Mouse (Mus musculus) A20 (cell line): Measurements from ENCODE around the gene Arnt2.

Experiments
- DNase-seq: peaks from one replicate; pipeline ENCODE4 v3.0.0-alpha.2; 2011; ENCODE audit warnings: low read depth, low spot score

The Arnt2 gene

DNA sequence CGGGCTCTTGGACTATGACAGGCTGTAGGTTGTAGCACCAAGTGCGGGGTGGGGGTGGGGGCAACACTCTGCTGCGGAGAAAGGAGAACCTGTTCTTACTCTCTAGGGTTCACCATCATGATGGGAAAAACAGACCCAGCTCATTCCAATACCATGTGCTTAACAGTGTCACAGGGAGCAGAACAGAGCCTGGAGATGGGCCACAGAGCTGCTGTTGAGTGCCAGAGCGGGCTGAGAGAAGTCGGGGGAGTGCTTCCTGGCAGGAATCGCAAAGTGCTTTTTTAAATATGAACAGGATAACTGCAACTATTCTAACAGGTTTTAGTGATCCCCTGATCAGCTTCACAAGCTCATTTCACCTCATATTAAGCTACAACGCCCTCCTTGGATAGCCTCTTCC is 116.9 kb downstream of the Arnt2 start:
- DNase-seq: no peak

- DNase-seq: no peak
Measured at GRCm38 (mm10) chr7:84287226-84287587, 122.8 kb downstream of the Arnt2 start.

- no peak for DNase-seq
Measured at GRCm38 (mm10) chr7:84286526-84287225, 123.3 kb downstream of the Arnt2 start.

DNA sequence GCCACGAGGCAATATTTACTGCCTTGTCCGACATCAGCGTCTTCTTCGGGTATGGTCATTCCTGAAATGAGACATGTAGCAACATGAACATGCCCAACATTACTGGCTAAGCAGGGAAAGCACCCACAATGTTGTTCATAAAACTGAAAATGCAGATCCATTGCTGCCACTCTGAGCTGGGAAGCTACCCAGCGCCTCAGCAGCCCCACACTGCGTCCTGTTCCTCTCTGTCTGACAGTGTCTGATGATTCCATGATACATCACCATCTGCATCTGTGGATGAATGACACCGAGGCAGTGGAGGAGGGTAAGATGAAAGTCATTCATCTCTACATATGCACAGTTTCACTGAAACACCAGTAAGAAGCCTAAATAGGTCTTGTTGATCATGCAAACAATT is 124.2 kb downstream of the Arnt2 start:
- DNase-seq: no peak

DNA sequence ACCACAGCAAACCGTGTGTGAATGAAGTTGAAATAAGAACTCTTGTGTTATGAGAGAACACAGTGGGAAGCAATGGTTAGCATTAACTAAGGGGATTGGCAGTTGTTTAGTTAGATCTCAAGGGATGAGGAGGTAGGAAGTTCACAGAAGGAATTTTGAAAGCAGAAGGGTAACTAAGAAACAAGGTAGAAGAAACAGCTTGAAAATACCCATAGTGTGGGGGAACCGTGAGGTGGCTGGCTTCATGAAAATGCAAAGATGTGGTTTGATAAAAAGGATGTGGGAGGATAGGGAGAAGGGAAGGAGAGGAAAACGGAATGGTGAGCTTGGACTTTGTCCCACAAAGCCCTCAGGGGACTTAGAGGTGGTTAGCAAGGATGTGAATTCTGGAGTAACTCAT is 125.0 kb downstream of the Arnt2 start:
- no peak for DNase-seq

GRCm38 (mm10) chr7:84282231-84282630 is 127.7 kb downstream of the Arnt2 start:
- DNase-seq: no peak

- no peak for DNase-seq
Measured at GRCm38 (mm10) chr7:84279231-84279630, 130.7 kb downstream of the Arnt2 start.

DNA sequence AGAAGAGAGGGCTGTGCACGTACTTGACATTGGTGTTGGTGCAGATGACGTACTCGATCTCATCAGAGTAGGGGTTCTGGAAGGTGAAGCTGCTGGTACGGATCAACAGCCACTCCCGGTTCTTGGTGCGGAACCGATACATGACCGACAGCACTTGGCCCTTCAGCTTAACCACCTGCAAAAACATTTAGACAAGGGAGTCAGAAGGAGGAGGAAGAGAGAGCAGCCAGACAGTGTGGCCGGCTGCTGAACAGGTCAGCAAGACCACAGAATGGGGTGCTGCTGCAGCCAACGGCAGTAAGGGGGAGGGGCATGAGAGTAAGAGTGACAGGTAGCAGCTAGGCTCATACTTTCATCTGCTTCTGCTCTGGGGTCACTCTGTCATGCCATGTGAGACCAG is 134.7 kb downstream of the Arnt2 start:
- DNase-seq: no peak

GRCm38 (mm10) chr7:84273930-84274329 is 136.0 kb downstream of the Arnt2 start:
- DNase-seq: no peak

DNA sequence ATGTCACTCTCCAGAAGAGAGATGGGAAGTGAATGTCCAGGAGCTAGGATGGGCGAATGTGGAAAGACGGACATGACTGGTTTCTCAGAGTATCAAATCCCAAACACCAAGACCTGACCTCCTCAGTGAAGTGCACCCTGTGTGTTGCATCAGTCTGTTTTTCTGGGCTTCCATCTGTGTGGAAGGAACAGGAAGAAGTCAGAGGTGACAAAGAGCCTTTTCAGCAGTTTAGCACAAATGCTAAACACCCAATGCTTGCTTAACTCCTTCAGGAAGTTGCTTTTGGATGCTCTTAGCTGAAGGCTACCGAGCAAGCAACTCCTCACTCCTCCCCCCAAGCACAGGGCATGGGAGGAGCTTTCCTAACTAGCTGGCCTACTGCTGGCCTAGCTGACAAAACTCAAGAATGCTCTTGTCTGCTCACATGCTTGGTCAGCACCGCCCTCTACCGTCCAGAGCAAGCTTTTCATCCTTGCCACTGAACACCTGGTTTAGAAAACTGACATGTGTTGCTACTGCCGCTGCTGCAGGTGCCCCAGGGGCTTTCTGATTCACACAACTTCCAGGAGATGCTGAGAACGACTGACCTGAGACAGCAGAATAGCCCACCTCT is 137.7 kb downstream of the Arnt2 start:
- peak; percentile 75 for DNase-seq

DNA sequence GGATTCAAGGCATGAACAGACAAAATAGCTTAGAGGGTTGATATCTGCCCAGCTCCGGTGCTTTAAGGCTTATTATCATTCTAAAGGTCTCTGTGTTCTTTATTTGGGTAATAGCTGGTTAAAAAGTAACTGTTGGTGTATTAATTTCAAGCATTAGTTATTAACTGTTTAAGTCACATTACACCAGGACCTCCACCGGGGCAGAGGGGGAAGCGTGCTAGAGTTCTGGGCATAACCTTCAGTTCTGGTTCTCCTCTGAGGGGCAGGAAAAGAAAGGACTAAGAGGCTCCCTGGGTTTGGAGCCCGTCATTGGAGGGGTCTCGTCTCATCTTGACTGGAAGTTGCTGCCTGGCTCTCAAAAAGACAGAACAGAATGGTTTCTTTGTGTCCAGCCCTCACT is 138.5 kb downstream of the Arnt2 start:
- no peak for DNase-seq

- no peak for DNase-seq
Measured at GRCm38 (mm10) chr7:84263466-84263865, 146.5 kb downstream of the Arnt2 start.

GRCm38 (mm10) chr7:84261341-84261740 is 148.6 kb downstream of the Arnt2 start:
- DNase-seq: no peak

GRCm38 (mm10) chr7:84260401-84260800 is 149.6 kb downstream of the Arnt2 start:
- DNase-seq: no peak

- DNase-seq: no peak
Measured at GRCm38 (mm10) chr7:84259309-84259985, 150.5 kb downstream of the Arnt2 start.

DNA sequence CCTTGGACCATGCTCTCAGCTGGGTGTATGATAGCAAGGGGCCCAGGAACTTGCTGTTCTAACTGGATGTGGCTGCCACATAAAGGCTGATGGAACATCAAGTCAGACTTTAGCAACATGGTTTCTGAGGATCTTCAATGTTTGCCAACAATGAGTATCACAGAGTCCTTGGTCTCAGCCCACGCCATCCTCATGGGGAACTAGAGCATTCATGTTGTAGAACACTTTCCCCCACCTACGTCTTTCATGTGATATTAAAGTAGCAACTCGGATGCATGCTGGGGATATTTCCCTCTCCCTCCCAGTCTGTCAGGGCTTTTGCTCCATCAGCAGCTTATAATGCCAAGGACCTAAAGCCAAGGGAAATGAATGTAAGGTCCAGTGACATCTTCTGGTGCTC is 153.3 kb downstream of the Arnt2 start:
- DNase-seq: no peak

DNA sequence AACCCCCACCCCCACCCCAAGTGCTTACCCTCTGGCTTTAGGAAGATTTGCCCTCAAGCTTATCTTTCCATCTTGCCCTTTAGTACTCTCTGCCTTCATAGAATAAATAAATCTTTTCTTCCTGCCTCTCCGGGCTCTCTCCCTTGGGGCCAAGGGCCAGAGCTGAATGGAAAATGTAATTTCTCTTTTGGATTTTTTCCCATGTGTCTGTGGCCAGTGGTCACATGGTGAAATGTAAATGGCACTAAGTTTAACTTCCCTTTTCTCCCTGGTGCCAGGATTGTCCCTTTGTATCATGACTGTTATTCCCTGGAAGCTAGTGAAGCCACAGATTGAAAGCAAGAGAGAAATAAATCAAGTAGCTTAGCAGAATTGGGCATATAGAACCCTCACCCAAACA is 153.7 kb downstream of the Arnt2 start:
- no peak for DNase-seq

DNA sequence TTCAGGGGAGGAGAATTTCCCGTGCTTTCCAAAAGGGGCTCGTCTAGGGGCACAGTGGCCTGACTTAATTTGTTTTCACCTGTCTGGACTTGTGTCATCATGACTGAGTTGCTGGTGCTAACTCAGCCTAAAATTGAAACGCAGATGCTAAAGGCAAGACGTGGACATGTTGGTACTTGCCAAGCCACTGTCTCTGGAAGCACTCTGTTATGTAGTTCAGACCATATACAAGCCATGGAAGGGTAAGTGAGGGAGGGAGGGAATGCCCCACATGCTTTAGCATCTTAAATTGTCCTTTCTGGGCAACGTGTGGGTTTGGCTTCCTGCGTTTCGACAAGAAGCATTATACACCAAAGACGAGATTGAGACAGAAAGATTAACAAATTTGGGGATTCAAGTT is 155.1 kb downstream of the Arnt2 start:
- DNase-seq: no peak

- DNase-seq: no peak
Measured at GRCm38 (mm10) chr7:84254311-84254710, 155.7 kb downstream of the Arnt2 start.

DNA sequence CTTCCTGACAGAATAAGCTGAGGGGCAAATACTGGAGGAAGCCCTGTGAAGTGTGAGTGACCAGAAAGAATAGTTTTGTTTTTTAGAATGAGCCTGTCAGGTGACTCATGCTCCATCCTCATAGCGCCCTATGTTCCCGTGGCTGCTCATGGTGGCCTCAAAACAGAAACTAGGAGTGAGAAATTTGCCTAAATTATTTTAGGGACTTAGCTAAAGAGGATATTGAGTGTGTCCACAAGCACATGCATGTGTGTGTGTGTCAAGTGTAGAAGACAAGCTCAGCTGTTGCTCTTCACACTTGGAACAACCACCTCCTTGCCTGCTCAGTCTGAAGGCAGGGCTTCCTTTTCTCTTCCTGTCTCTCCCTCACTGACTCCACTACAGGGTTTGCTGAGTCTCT is 158.3 kb downstream of the Arnt2 start:
- DNase-seq: no peak

DNA sequence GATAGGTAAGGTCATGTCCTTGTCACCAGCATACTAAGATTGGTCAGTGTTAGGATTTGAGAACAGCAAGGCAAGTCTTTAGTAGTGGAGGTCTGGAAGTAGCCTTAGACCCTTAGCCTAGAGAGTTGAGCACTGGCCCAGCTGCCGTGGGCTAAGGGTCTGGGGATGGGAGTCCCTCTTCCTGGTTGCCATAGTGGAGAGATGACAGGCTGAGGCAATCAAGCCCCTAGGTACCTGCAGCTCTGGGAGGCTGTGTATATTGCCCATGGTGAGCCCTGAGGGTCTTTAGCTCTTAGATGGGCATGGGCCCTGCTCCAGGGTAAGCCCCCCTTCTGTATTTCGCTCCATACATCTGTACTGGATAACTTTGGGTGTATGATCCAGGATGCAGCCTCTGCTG is 159.2 kb downstream of the Arnt2 start:
- DNase-seq: no peak

GRCm38 (mm10) chr7:84249951-84250350 is 160.0 kb downstream of the Arnt2 start:
- no peak for DNase-seq

DNA sequence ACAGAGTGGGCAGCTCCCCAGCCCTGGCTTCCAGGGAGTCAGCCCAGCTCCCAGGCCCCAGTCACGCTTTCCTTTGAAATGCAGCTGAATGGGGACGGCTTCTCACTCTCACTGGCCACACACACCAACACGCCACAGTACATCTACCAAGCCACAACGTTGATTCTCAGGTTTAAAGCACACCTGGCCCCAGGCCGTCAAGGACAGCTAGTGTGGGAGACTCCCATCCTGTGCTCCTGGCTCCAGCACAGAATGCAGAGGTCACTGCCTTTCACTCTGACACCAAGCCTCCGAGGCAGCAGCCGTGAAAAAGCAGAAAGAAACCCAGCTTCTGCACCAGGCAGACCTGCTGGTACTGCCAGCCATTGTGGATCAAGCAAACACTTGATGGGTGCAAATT is 160.6 kb downstream of the Arnt2 start:
- no peak for DNase-seq
